Mouse (Mus musculus) limb, embryonic 12.5 days (tissue): Measurements from ENCODE around the gene Ccdc65. TPM values are rescaled to one million over a fixed set of nuclear protein-coding genes. Genes with fewer than 3 reads are reported as not detected.

Experiments
- ATAC-seq: fragments of 200-750 bp; cut with Nextera tagmentation; 2 replicates; pipeline ENCODE4 v1.8.0; 2017; ENCODE audit warnings: low read depth, moderate TSS enrichment; ENCODE audit not compliant: insufficient number of reproducible peaks, insufficient read depth, low FRiP score, low TSS enrichment
- H3K27ac ChIP-seq: fragments of 300-500 bp; sonication (generic); 2 replicates; pipeline ENCODE4 v1.5.1; 2016; ENCODE audit warnings: mild to moderate bottlenecking, moderate library complexity
- H3K27me3 ChIP-seq: fragments of 300-500 bp; sonication (generic); 2 replicates; pipeline ENCODE4 v1.6.1; 2016; ENCODE audit warnings: mild to moderate bottlenecking, moderate library complexity
- H3K36me3 ChIP-seq: fragments of 300-500 bp; sonication (generic); 2 replicates; pipeline ENCODE4 v1.6.1; 2016; ENCODE audit warnings: mild to moderate bottlenecking, moderate library complexity
- H3K4me1 ChIP-seq: fragments of 300-500 bp; sonication (generic); replicated peaks from 2 replicates; pipeline ENCODE4 v1.6.1; 2016
- H3K4me2 ChIP-seq: fragments of 300-500 bp; sonication (generic); 2 replicates; pipeline ENCODE4 v1.6.1; 2016; ENCODE audit warnings: mild to moderate bottlenecking, moderate library complexity
- H3K4me3 ChIP-seq: fragments of 300-500 bp; sonication (generic); replicated peaks from 2 replicates; pipeline ENCODE4 v1.5.1; 2016; ENCODE audit warnings: mild to moderate bottlenecking
- H3K9ac ChIP-seq: fragments of 300-500 bp; sonication (generic); replicated peaks from 2 replicates; pipeline ENCODE4 v1.6.1; 2016; ENCODE audit warnings: mild to moderate bottlenecking, moderate library complexity
- H3K9me3 ChIP-seq: fragments of 300-500 bp; sonication (generic); 2 replicates; pipeline ENCODE4 v1.6.1; 2016; ENCODE audit warnings: mild to moderate bottlenecking, moderate library complexity
- WGBS: fragments of 180-500 bp; shearing (Covaris S2); methylation state at CpG from one replicate; pipeline ENCODE4 v1.1.7; 2016; 5-methylcytosine and 5-hydroxymethylcytosine counted together
- polyA plus RNA-seq: library from polyadenylated mRNA; unstranded; fragments of >200 nt; fragmentation: Nextera tagmentation; extraction: Ambion mirVana; gene quantifications from 2 replicates; pipeline ENCODE4 v1.2.1, GENCODE M21; 2016

Gene Ccdc65
- polyA plus RNA-seq, 1 experiment from 2014 or later: 0.70 TPM

DNA sequence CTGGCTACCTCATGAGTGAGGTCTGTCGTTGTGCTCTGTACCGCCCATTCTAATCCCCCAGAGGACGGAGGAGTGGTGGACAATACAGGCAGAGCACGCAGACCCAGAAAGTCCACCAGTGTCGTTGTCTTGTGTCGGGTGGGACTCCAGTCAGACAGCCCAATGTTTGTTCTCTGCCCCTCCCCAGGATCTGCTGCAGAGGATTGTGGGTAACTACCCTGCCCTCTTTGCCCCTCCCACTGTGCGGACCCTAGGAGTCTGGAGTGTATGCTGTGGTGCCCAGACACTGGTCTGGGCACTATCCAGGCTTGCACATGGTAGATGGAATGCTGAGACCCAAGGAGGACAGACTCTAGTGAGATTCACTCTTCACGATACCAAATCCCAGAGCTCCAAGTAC is 11.8 kb upstream of the Ccdc65 start:
- no peaks in the 10 kb centered on the region for H3K9me3 ChIP-seq
- no peak overlapping the region; the same call in 1 of the 2 replicates for H3K4me2 ChIP-seq
- H3K4me1 ChIP-seq: peaks cover 20% of the 10 kb centered on the region
- no peak overlapping the region for H3K27ac ChIP-seq
- no peak for ATAC-seq
- H3K4me3 ChIP-seq: no peak overlapping the region
- H3K36me3 ChIP-seq: no peaks in the 10 kb centered on the region
- no peak overlapping the region for H3K9ac ChIP-seq
- 57% methylated on average over 8 of the region's 8 CpGs for WGBS
- H3K27me3 ChIP-seq: peaks cover 36% of the 10 kb centered on the region

DNA sequence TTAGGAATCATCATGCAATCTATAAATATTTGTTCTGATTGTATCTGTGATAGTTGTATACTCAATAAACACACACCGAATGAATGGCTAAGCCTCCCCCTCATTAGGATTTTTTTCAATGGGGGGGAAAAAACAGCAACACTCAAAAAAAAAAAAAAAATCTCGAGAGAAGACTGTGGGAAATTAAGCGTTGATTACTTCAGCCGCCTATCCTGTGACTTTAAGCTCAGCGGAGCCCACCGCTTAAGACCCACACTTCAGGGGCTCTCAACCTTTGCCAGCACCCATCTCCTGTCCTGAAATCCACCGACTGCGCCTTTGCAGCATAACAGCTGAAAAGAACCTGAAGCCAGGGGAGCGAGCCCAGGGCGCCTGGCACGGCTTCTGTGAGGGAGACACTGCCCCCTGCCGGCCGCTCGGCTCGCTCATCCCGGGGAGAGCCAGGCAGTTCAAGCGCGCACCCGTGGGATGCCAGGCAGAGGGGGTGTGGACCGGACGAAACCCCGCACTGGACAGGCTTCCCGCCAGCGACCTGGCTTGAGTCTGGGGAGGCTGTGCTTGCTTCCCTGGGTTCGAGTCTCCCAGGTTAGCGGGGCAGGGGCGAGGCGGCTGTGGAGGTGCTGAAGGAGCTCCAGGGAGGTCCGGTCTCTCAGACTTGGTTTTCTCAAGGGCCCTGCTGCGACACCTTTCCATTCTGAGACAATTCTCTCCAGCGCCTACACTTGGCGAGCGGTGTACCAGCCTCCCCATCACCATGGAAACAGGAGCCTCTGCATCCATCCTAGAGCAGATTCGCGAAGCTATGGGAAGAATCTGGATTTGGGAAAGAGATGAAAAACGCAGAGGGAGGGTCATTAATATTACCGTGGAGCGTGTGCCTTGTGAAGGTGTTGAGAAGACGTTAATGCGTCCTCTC is 8.6 kb upstream of the Ccdc65 start:
- Histone ChIP-seq H3K36me3 (no peaks in the 10 kb centered on the region), H3K4me2 (peak overlapping the region; percentile 65), H3K27me3 (peaks cover 67% of the 10 kb centered on the region), H3K9me3 (no peaks in the 10 kb centered on the region), H3K4me3 (peak overlapping the region; percentile 35), H3K4me1 (peaks cover 6% of the 10 kb centered on the region), H3K9ac (peak overlapping the region; percentile 34; the same call in 1 of the 2 replicates), H3K27ac (no peak overlapping the region)
- 0 out of 2 replicates have a peak, but pooled peaks have one; percentile 66 for ATAC-seq
- WGBS: 6% methylated on average over 40 of the region's 40 CpGs

DNA sequence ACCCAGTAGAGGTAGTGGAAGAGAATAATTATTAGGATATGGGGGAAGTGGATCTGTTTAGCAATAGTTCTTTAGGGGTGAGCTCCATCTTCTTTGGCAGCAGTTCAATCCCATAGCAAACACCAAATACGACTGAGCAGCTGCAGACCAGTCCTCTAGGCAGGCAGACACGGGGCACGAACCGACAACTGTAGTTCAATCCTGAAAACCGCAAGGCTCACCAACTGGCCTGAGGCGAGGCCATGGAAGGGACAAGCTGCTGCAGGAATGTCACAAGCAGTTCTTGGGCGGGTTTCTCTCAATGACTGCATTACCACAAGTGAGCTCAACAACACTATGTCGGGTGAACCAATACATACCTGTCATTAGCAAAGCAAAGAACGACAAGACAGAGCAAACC is 3.7 kb upstream of the Ccdc65 start:
- H3K27me3 ChIP-seq: peaks cover 75% of the 10 kb centered on the region
- no peaks in the 10 kb centered on the region for H3K36me3 ChIP-seq
- H3K9me3 ChIP-seq: no peaks in the 10 kb centered on the region
- H3K9ac ChIP-seq: no peak overlapping the region
- WGBS: 62% methylated on average over 9 of the region's 9 CpGs
- no peak overlapping the region for H3K27ac ChIP-seq
- H3K4me3 ChIP-seq: no peak overlapping the region
- no peak overlapping the region for H3K4me2 ChIP-seq
- ATAC-seq: no peak
- H3K4me1 ChIP-seq: peaks cover 8% of the 10 kb centered on the region

DNA sequence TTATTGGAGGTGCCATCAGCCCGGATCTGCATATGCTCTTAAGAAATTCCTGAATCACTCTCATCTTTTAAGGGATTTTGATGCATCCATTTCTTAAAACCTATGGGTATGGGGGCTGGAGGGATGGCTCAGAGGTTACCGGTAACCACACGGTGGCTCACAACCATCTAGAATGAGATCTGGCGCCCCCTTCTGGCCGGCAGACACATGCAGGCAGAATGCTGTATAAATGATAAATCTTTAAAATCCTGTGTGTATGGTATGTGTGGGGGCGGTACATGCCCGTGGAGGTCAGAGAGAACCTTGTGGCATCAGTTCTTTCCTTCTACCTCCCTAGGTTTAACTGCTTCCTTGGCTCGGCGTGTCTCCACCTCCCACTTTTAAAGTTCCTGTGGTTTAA is 2.4 kb downstream of the Ccdc65 start:
- Histone ChIP-seq H3K36me3 (no peaks in the 10 kb centered on the region), H3K9ac (no peak overlapping the region), H3K9me3 (no peaks in the 10 kb centered on the region), H3K4me2 (no peak overlapping the region), H3K27me3 (peaks cover 21% of the 10 kb centered on the region; the same call in 1 of the 2 replicates), H3K4me3 (no peak overlapping the region), H3K4me1 (peaks cover 3% of the 10 kb centered on the region), H3K27ac (no peak overlapping the region)
- WGBS: 14% methylated on average over 9 of the region's 9 CpGs
- no peak for ATAC-seq

DNA sequence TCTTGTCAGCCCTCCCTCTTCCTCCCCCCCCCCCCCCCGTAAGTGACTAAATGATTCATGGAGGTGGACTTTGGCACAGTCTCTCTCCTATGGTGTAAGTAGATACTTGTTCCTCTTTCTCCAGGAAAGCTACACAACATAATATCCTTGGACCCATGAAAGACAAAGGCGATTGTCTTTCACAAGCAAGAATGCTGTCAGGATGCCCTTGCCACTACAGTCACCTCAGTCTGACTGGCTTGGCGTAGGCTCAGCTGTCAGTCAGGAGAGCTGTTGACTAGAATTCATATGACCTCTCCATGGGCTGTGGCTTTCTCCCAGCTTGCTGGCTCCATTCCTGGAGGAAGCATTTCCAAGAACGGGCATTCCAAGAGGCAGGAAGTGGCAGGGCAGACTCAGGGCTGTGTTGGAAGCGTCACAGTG is 6.2 kb downstream of the Ccdc65 start:
- H3K27me3 ChIP-seq: 0 out of 2 replicates have a peak, but pooled peaks cover 5% of the 10 kb centered on the region
- H3K4me3 ChIP-seq: no peak overlapping the region
- no peak overlapping the region for H3K9ac ChIP-seq
- H3K36me3 ChIP-seq: no peaks in the 10 kb centered on the region
- no peak overlapping the region for H3K27ac ChIP-seq
- no peaks in the 10 kb centered on the region for H3K4me1 ChIP-seq
- no peak overlapping the region for H3K4me2 ChIP-seq
- WGBS: 75% methylated on average over 5 of the region's 5 CpGs
- no peak for ATAC-seq
- H3K9me3 ChIP-seq: no peaks in the 10 kb centered on the region

DNA sequence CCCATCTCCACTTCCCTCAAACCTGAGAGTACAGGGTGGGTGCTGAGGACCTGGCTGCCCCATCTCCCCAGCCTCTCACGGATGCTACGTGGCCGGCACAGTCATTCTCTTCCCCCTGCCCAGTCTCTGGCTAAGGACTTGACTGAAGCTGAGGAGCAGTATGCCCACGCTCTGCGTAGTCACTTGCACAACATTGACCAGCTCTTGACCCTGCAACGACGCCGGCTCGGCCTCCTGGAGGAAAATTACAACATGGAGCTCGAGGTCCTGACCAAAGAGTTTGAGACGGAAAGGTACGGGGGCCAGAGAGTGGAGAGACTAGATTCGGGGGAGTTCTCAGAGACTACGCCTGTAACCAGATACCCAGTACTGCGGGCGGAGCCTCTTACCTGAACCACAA is 9.3 kb downstream of the Ccdc65 start:
- ATAC-seq: no peak
- WGBS: 63% methylated on average over 16 of the region's 16 CpGs
- no peak overlapping the region for H3K4me3 ChIP-seq
- H3K9ac ChIP-seq: no peak overlapping the region
- no peaks in the 10 kb centered on the region for H3K36me3 ChIP-seq
- no peaks in the 10 kb centered on the region for H3K27me3 ChIP-seq
- H3K4me2 ChIP-seq: no peak overlapping the region
- H3K9me3 ChIP-seq: no peaks in the 10 kb centered on the region
- H3K4me1 ChIP-seq: peaks cover under 1% of the 10 kb centered on the region; the same call in 1 of the 2 replicates
- H3K27ac ChIP-seq: no peak overlapping the region

DNA sequence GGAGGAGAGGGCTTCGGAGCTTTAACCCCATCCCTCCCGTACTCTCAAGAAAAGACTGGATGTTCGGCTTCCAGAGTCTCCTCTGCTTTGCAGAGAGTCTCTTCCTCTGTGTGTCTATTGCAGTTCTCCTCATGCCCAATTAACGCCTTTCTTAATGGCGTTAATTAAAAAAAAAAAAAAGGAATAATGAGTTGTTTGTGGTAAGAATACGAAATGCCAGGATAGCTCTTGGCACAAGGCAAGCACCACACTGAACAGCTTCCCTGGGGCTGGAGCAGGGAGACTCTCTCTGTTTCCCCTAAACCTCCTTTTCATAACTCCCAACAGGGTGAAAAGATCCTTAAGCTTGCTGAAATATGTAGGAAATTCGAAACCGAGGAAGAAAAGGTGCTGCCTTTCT is 14.2 kb downstream of the Ccdc65 start:
- Histone ChIP-seq H3K9me3 (no peaks in the 10 kb centered on the region), H3K36me3 (no peaks in the 10 kb centered on the region), H3K27me3 (peaks cover 7% of the 10 kb centered on the region), H3K9ac (no peak overlapping the region), H3K4me2 (no peak overlapping the region), H3K27ac (no peak overlapping the region), H3K4me3 (no peak overlapping the region), H3K4me1 (peaks cover 33% of the 10 kb centered on the region)
- WGBS: 77% methylated on average over 8 of the region's 8 CpGs
- ATAC-seq: no peak

DNA sequence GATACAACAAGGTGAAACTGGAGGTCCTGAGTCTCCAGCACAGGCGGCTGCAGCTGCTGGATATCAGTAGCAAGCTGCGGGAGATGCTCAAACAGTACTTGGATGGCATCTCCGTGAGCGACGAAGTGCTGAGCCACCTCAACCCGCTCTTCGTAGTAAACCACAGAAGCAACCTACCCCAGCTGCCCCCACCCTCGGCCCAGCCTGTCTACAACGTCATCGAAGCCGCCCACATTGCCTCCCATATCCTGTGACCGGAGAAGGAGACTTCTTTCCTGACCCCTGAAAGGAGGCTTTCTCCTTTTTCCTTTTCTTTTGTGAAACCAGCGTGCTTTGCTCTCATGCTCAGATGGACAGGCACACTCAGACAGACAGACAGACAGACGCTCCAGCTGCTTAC is 14.8 kb downstream of the Ccdc65 start:
- Histone ChIP-seq H3K4me3 (no peak overlapping the region), H3K4me1 (peaks cover 34% of the 10 kb centered on the region), H3K27me3 (peaks cover 7% of the 10 kb centered on the region), H3K9me3 (no peaks in the 10 kb centered on the region), H3K9ac (no peak overlapping the region), H3K27ac (no peak overlapping the region), H3K4me2 (no peak overlapping the region), H3K36me3 (no peaks in the 10 kb centered on the region)
- 61% methylated on average over 14 of the region's 14 CpGs for WGBS
- ATAC-seq: no peak

DNA sequence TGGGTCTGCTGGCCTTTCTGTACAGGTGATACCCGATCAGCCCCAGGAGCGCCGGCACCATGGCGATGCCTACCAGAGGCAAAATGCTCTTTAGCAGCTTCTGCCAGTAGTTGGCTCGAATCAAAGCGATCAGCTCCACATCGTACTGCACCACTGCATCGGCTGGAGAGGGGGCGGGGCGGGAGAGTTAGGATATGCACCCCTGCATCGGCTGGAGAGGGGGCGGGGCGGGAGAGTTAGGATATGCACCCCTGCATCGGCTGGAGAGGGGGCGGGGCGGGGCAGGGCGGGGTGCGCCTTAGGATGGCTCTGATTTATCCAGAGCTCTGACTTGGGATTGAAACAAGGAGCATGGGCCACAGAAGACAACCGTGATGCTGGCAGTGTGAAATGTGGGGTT is 16.4 kb downstream of the Ccdc65 start:
- WGBS: 31% methylated on average over 19 of the region's 19 CpGs
- Histone ChIP-seq H3K27me3 (peaks cover 7% of the 10 kb centered on the region), H3K4me3 (0 out of 2 replicates have a peak overlapping the region, but pooled peaks have one; percentile 4), H3K4me2 (peak overlapping the region; percentile 41), H3K27ac (no peak overlapping the region), H3K36me3 (no peaks in the 10 kb centered on the region), H3K4me1 (peaks cover 46% of the 10 kb centered on the region), H3K9ac (0 out of 2 replicates have a peak overlapping the region, but pooled peaks have one; percentile 27), H3K9me3 (no peaks in the 10 kb centered on the region)
- no peak for ATAC-seq

DNA sequence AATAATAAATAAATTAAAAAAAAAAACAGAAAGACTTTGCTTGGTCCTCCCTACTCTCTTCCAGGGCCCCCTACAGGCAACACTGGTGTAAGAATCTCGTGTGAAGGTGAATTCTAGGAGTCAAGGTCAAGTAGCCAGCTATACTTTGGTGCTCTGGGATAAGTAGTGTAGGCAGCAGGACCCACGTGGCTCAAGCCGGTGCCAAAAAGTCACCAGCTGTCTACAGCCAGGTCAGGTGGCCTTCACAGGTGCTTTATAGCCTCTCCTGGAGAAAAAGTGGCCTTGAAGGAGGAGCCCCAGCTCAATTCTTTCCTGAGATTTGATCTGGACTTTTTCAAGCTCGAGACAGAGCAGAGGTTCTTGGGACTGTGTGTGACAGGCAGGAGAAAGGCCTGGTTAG is 18.1 kb downstream of the Ccdc65 start:
- no peak overlapping the region for H3K4me3 ChIP-seq
- ATAC-seq: no peak
- H3K4me2 ChIP-seq: peak overlapping the region; percentile 96
- H3K4me1 ChIP-seq: peaks cover 46% of the 10 kb centered on the region
- H3K9me3 ChIP-seq: no peaks in the 10 kb centered on the region
- WGBS: 72% methylated on average over 4 of the region's 4 CpGs
- no peak overlapping the region for H3K9ac ChIP-seq
- H3K27me3 ChIP-seq: peaks cover 7% of the 10 kb centered on the region
- no peaks in the 10 kb centered on the region for H3K36me3 ChIP-seq
- H3K27ac ChIP-seq: no peak overlapping the region

DNA sequence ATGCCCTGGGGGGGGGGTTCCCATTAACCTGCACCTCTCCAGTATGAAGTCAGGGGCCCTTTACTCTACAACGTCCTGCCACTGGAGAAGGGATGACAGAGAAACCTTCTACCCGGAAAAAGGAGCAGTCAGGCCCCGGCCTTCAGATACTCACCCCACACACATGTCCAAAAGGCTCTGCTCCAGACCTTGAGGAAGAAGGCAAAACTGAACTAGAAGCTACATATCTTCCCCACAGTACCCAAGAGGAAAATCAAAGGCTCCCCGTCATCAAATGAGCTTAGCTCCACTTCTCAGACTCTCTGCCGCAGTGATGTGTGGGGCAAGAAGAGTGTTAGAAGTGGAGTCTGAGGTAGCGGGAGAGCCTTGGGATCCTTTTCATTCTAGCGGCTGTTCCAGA is 18.7 kb downstream of the Ccdc65 start:
- no peaks in the 10 kb centered on the region for H3K9me3 ChIP-seq
- ATAC-seq: no peak
- 0 out of 2 replicates have a peak overlapping the region, but pooled peaks have one; percentile 9 for H3K9ac ChIP-seq
- 32% methylated on average over 7 of the region's 7 CpGs for WGBS
- H3K27me3 ChIP-seq: peaks cover 7% of the 10 kb centered on the region
- no peaks in the 10 kb centered on the region for H3K36me3 ChIP-seq
- peaks cover 46% of the 10 kb centered on the region for H3K4me1 ChIP-seq
- no peak overlapping the region for H3K27ac ChIP-seq
- peak overlapping the region; percentile 57 for H3K4me3 ChIP-seq
- H3K4me2 ChIP-seq: peak overlapping the region; percentile 96
